Mouse (Mus musculus): ENCODE measurements around the gene Rad1.

DNA sequence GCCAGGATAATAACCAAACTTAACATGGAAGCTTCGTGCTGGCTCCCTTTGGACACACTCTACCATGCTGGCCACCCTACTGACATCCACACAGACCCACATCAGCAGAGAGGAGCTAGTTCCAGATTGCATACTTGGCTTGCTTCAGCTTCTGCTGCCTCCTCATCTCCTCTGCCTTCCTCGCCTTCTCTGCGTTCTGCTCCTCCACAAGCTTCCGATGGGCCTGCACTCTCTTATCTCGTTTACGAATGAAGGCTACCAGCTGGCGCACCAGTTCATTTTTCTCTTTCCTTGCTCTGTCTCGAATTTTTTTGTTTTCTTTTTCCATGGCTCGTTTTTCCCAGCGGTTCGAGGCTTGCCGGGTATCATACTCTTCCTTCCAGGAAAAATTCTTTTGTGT, 24.8 kb upstream of the Rad1 start:
- no peak for TF ChIP-seq CTCF (IDR thresholded peaks at IDR 0.05; ENCODE audit: extremely low read depth, insufficient read depth, low read length)
- TF ChIP-seq POLR2A (IDR thresholded peaks at IDR 0.05; ENCODE audit: extremely low read depth, insufficient read depth, low read length) = no peak
